Mouse (Mus musculus): ENCODE measurements at regions not wholly inside any gene's neighbourhood (a gene's known extent, or its start where the extent isn't known, plus 50 kb on each side); places are given as distances from the start of the nearest gene placed in this dataset.

DNA sequence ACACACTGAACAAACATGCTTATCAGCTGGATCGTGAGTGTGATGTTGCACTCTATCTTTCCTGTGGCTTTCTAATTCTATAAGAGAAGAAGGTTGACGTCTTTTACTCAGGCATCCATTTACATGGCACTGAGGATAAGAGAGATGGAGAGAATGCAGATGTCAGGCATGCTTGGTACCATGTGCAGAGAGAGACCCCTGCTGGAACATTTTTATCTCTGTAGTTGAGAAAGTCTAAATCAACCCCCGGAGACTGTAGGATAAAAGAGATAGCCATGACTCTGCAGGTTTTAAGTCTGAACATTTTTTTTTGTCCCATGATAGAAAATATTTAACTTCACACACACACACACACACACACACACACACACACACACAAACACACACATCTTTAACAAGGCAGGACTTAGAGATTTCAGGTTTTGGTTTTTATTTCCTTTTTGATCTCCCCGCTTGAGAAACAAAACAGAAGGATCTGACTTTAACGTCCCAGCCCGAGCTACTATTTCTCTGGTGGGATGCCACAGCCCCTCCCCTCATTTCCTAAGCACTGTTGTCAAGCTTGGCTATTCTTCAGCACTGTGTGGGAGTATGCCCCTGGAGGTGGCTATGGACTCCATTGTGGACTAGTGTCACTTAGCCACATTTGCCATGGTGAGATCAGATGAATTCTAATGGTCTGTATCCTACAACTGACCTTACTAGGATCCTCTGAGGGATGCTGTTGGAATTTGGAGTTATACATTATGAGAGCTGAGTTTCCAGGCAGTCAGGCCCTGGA, 55.6 kb upstream of the Slc9a9 start:
- TF ChIP-seq MAX (IDR thresholded peaks at IDR 0.05; ENCODE audit: low read depth) (no peak), USF1 (IDR thresholded peaks at IDR 0.05; ENCODE audit: low read depth) (no peak), POLR2A (IDR thresholded peaks at IDR 0.05; ENCODE audit: insufficient read length, low read depth) (no peak), TCF12 (IDR thresholded peaks at IDR 0.05; ENCODE audit: insufficient read depth, poor library complexity, severe bottlenecking) (no peak), TCF3 (IDR thresholded peaks at IDR 0.05; ENCODE audit: insufficient read length, low read depth) (no peak), REST (IDR thresholded peaks at IDR 0.05; ENCODE audit: insufficient read depth, insufficient read length) (no peak), E2F4 (IDR thresholded peaks at IDR 0.05; ENCODE audit: insufficient read depth) (no peak), MYOG (IDR thresholded peaks at IDR 0.05; ENCODE audit: control insufficient read depth in 1 of 3, insufficient read depth in 1 of 3, insufficient read length in 2 of 3, low read depth in 2 of 3) (no peak)
